Mouse (Mus musculus) forebrain, embryonic 15.5 days (tissue): ENCODE results near the gene Tiprl. TPM values are rescaled to one million over a fixed set of nuclear protein-coding genes. Genes with fewer than 3 reads are reported as not detected.

Experiments used
- ATAC-seq: fragments of 200-750 bp; cut with Nextera tagmentation; replicated peaks from 2 replicates; pipeline ENCODE4 v1.8.0; 2017; ENCODE audit warnings: mild to moderate bottlenecking, moderate TSS enrichment, moderate library complexity
- H3K27ac ChIP-seq: fragments of 300-500 bp; sonication (generic); replicated peaks from 2 replicates; pipeline ENCODE4 v1.5.1; 2015; ENCODE audit warnings: mild to moderate bottlenecking, inconsistent platforms
- H3K27me3 ChIP-seq: fragments of 300-500 bp; sonication (generic); 2 replicates; pipeline ENCODE4 v1.6.1; 2015; ENCODE audit warnings: inconsistent platforms
- H3K36me3 ChIP-seq: fragments of 300-500 bp; sonication (generic); 2 replicates; pipeline ENCODE4 v1.6.1; 2015; ENCODE audit warnings: mild to moderate bottlenecking, inconsistent platforms
- H3K4me1 ChIP-seq: fragments of 300-500 bp; sonication (generic); 2 replicates; pipeline ENCODE4 v1.6.1; 2015; ENCODE audit warnings: inconsistent platforms
- H3K4me2 ChIP-seq: fragments of 300-500 bp; sonication (generic); replicated peaks from 2 replicates; pipeline ENCODE4 v1.6.1; 2015; ENCODE audit warnings: mild to moderate bottlenecking, inconsistent platforms
- H3K4me3 ChIP-seq: fragments of 300-500 bp; sonication (generic); 2 replicates; pipeline ENCODE4 v1.5.1; 2015; ENCODE audit warnings: mild to moderate bottlenecking, inconsistent platforms
- H3K9ac ChIP-seq: fragments of 300-500 bp; sonication (generic); replicated peaks from 2 replicates; pipeline ENCODE4 v1.6.1; 2015; ENCODE audit warnings: mild to moderate bottlenecking, inconsistent platforms
- H3K9me3 ChIP-seq: fragments of 300-500 bp; sonication (generic); 2 replicates; pipeline ENCODE4 v1.6.1; 2016; ENCODE audit warnings: inconsistent platforms
- WGBS: fragments of 180-500 bp; shearing (Covaris S2); methylation state at CpG from one replicate; pipeline ENCODE4 v1.1.7; 2015; ENCODE audit warnings: mixed read lengths; 5-methylcytosine and 5-hydroxymethylcytosine counted together
- polyA plus RNA-seq: library from polyadenylated mRNA; unstranded; fragments of >200 nt; fragmentation: Nextera tagmentation; extraction: Ambion mirVana; gene quantifications from 2 replicates; pipeline ENCODE4 v1.2.1, GENCODE M21; 2015

Gene Tiprl
- polyA plus RNA-seq, 1 experiment from 2014 or later, result 162 TPM

- Histone ChIP-seq H3K4me3 (no peak overlapping the region), H3K36me3 (no peaks in the 10 kb centered on the region), H3K27ac (no peak overlapping the region), H3K9me3 (no peaks in the 10 kb centered on the region), H3K27me3 (no peaks in the 10 kb centered on the region), H3K9ac (no peak overlapping the region), H3K4me1 (peaks cover 10% of the 10 kb centered on the region), H3K4me2 (no peak overlapping the region)
- ATAC-seq, result no peak
- 59% methylated on average over 1 of the region's 1 CpGs for WGBS
Observed at GRCm38 (mm10) chr1:165198951-165199350, 37.8 kb downstream of the Tiprl start.

GRCm38 (mm10) chr1:165197875-165198274, 38.9 kb downstream of the Tiprl start:
- H3K9me3 ChIP-seq, result no peaks in the 10 kb centered on the region
- no peak overlapping the region for H3K9ac ChIP-seq
- H3K4me3 ChIP-seq, result no peak overlapping the region
- no peak overlapping the region for H3K4me2 ChIP-seq
- H3K27ac ChIP-seq, result no peak overlapping the region
- H3K36me3 ChIP-seq, result no peaks in the 10 kb centered on the region
- H3K27me3 ChIP-seq, result no peaks in the 10 kb centered on the region
- WGBS, result 81% methylated on average over 3 of the region's 3 CpGs
- no peak for ATAC-seq
- H3K4me1 ChIP-seq, result peaks cover 14% of the 10 kb centered on the region

GRCm38 (mm10) chr1:165195396-165195960, 41.3 kb downstream of the Tiprl start:
- Histone ChIP-seq H3K27ac (no peak overlapping the region), H3K4me1 (peaks cover 18% of the 10 kb centered on the region), H3K36me3 (no peaks in the 10 kb centered on the region), H3K27me3 (no peaks in the 10 kb centered on the region), H3K9ac (no peak overlapping the region), H3K9me3 (no peaks in the 10 kb centered on the region), H3K4me2 (no peak overlapping the region), H3K4me3 (no peak overlapping the region)
- WGBS, result 77% methylated on average over 3 of the region's 3 CpGs
- ATAC-seq, result no peak

- peaks cover 18% of the 10 kb centered on the region for H3K4me1 ChIP-seq
- no peaks in the 10 kb centered on the region for H3K36me3 ChIP-seq
- no peak overlapping the region for H3K27ac ChIP-seq
- H3K4me3 ChIP-seq, result peak overlapping the region; percentile 76
- H3K9ac ChIP-seq, result peak overlapping the region; percentile 50
- 7% methylated on average over 5 of the region's 5 CpGs for WGBS
- H3K9me3 ChIP-seq, result no peaks in the 10 kb centered on the region
- H3K4me2 ChIP-seq, result peak overlapping the region; percentile 94
- 0 out of 2 replicates have a peak, but pooled peaks have one; percentile 5 for ATAC-seq
- no peaks in the 10 kb centered on the region for H3K27me3 ChIP-seq
Observed at GRCm38 (mm10) chr1:165194662-165195013, 42.2 kb downstream of the Tiprl start.

- WGBS, result under 1% methylated on average over 69 of the region's 69 CpGs
- peak; percentile 81 for ATAC-seq
Observed at GRCm38 (mm10) chr1:165193880-165194661, 42.7 kb downstream of the Tiprl start, which contains the start of gene Sft2d2. Gene Sft2d2, minus strand, starts transcription at chr1:165194438.

GRCm38 (mm10) chr1:165193426-165193825, 43.4 kb downstream of the Tiprl start:
- Histone ChIP-seq H3K4me1 (peaks cover 18% of the 10 kb centered on the region), H3K36me3 (no peaks in the 10 kb centered on the region), H3K4me2 (peak overlapping the region; percentile 94), H3K9me3 (no peaks in the 10 kb centered on the region), H3K27me3 (no peaks in the 10 kb centered on the region), H3K27ac (no peak overlapping the region), H3K4me3 (peak overlapping the region; percentile 76), H3K9ac (peak overlapping the region; percentile 50; the same call in 1 of the 2 replicates)
- 19% methylated on average over 7 of the region's 7 CpGs for WGBS
- ATAC-seq, result no peak

More at GRCm38 (mm10) chr1:165193880-165194661, 42.7 kb downstream of the Tiprl start, which contains the start of gene Sft2d2:
- peak within 1 kb of the TSS; percentile 94 for H3K4me2 ChIP-seq
- H3K36me3 ChIP-seq, result no peaks in the 10 kb centered on the region
- peak within 1 kb of the TSS; percentile 50 for H3K9ac ChIP-seq
- H3K27ac ChIP-seq, result no peak within 1 kb of the TSS; the same call in 1 of the 2 replicates
- no peaks in the 10 kb centered on the region for H3K9me3 ChIP-seq
- peak within 1 kb of the TSS; percentile 76 for H3K4me3 ChIP-seq
- H3K27me3 ChIP-seq, result no peaks in the 10 kb centered on the region
- H3K4me1 ChIP-seq, result peaks cover 18% of the 10 kb centered on the region

GRCm38 (mm10) chr1:165192714-165193264, 44.0 kb downstream of the Tiprl start:
- Histone ChIP-seq H3K4me3 (no peak overlapping the region), H3K27me3 (no peaks in the 10 kb centered on the region), H3K4me2 (no peak overlapping the region), H3K9me3 (no peaks in the 10 kb centered on the region), H3K36me3 (no peaks in the 10 kb centered on the region), H3K4me1 (peaks cover 18% of the 10 kb centered on the region), H3K9ac (no peak overlapping the region), H3K27ac (no peak overlapping the region)
- 83% methylated on average over 10 of the region's 10 CpGs for WGBS
- no peak for ATAC-seq

GRCm38 (mm10) chr1:165192102-165192501, 44.7 kb downstream of the Tiprl start:
- Histone ChIP-seq H3K4me2 (no peak overlapping the region), H3K4me3 (no peak overlapping the region), H3K9ac (no peak overlapping the region), H3K36me3 (no peaks in the 10 kb centered on the region), H3K27ac (no peak overlapping the region), H3K4me1 (peaks cover 21% of the 10 kb centered on the region), H3K9me3 (no peaks in the 10 kb centered on the region), H3K27me3 (no peaks in the 10 kb centered on the region)
- 88% methylated on average over 4 of the region's 4 CpGs for WGBS
- ATAC-seq, result no peak

GRCm38 (mm10) chr1:165191611-165192010, 45.2 kb downstream of the Tiprl start:
- Histone ChIP-seq H3K4me1 (peaks cover 23% of the 10 kb centered on the region), H3K36me3 (no peaks in the 10 kb centered on the region), H3K4me2 (no peak overlapping the region), H3K27me3 (no peaks in the 10 kb centered on the region), H3K27ac (no peak overlapping the region), H3K4me3 (no peak overlapping the region), H3K9me3 (no peaks in the 10 kb centered on the region), H3K9ac (no peak overlapping the region)
- no peak for ATAC-seq
- 36% methylated on average over 13 of the region's 13 CpGs for WGBS

GRCm38 (mm10) chr1:165190571-165191273, 46.1 kb downstream of the Tiprl start:
- 92% methylated on average over 10 of the region's 10 CpGs for whole genome bisulfite sequencing
- H3K27ac ChIP-seq, result no peak overlapping the region
- H3K36me3 ChIP-seq, result no peaks in the 10 kb centered on the region
- H3K27me3 ChIP-seq, result no peaks in the 10 kb centered on the region
- H3K4me3 ChIP-seq, result no peak overlapping the region
- no peak for ATAC-seq
- no peak overlapping the region for H3K9ac ChIP-seq
- no peak overlapping the region for H3K4me2 ChIP-seq
- H3K4me1 ChIP-seq, result peaks cover 25% of the 10 kb centered on the region
- H3K9me3 ChIP-seq, result no peaks in the 10 kb centered on the region

- Histone ChIP-seq H3K9me3 (no peaks in the 10 kb centered on the region), H3K27me3 (no peaks in the 10 kb centered on the region), H3K27ac (no peak overlapping the region), H3K4me3 (no peak overlapping the region), H3K4me2 (no peak overlapping the region), H3K36me3 (no peaks in the 10 kb centered on the region), H3K4me1 (peaks cover 23% of the 10 kb centered on the region), H3K9ac (no peak overlapping the region)
- 75% methylated on average over 6 of the region's 6 CpGs for WGBS
- no peak for ATAC-seq
Observed at GRCm38 (mm10) chr1:165190068-165190467, 46.7 kb downstream of the Tiprl start.
